Mouse (Mus musculus) hindbrain, embryonic 14.5 days (tissue): Measurements from ENCODE around the gene Fmo2. TPM values are rescaled to one million over a fixed set of nuclear protein-coding genes. Genes with fewer than 3 reads are reported as not detected.

ENCODE experiments used
- ATAC-seq: fragments of 200-750 bp; cut with Nextera tagmentation; 2 replicates; pipeline ENCODE4 v1.8.0; 2017; ENCODE audit warnings: moderate number of reproducible peaks, mild to moderate bottlenecking, moderate TSS enrichment, moderate library complexity; ENCODE audit not compliant: low FRiP score
- DNase-seq: peaks from one replicate; pipeline ENCODE4 v3.0.0-alpha.2; 2015; ENCODE audit warnings: low spot score
- H3K27ac ChIP-seq: fragments of 300-500 bp; sonication (generic); 2 replicates; pipeline ENCODE4 v1.5.1; 2014; ENCODE audit warnings: mild to moderate bottlenecking, moderate library complexity
- H3K27me3 ChIP-seq: fragments of 300-500 bp; sonication (generic); 2 replicates; pipeline ENCODE4 v1.6.1; 2014; ENCODE audit warnings: mild to moderate bottlenecking, low read length, mixed read lengths; ENCODE audit not compliant: control insufficient read depth, insufficient read depth
- H3K36me3 ChIP-seq: fragments of 300-500 bp; sonication (generic); replicated peaks from 2 replicates; pipeline ENCODE4 v1.6.1; 2014; ENCODE audit not compliant: control insufficient read depth, insufficient read depth
- H3K4me1 ChIP-seq: fragments of 300-500 bp; sonication (generic); replicated peaks from 2 replicates; pipeline ENCODE4 v1.6.1; 2014; ENCODE audit warnings: antibody characterized with exemption, low read length, mixed read lengths; ENCODE audit not compliant: control insufficient read depth, insufficient read depth
- H3K4me2 ChIP-seq: fragments of 300-500 bp; sonication (generic); replicated peaks from 2 replicates; pipeline ENCODE4 v1.6.1; 2014; ENCODE audit warnings: mild to moderate bottlenecking, moderate library complexity
- H3K4me3 ChIP-seq: fragments of 300-500 bp; sonication (generic); replicated peaks from 2 replicates; pipeline ENCODE4 v1.5.1; 2014; ENCODE audit warnings: mild to moderate bottlenecking, low read length
- H3K9ac ChIP-seq: fragments of 300-500 bp; sonication (generic); 2 replicates; pipeline ENCODE4 v1.6.1; 2014
- H3K9me3 ChIP-seq: fragments of 300-500 bp; sonication (generic); 2 replicates; pipeline ENCODE4 v1.6.1; 2016; ENCODE audit warnings: low read length; ENCODE audit not compliant: control insufficient read depth
- WGBS: fragments of 180-500 bp; shearing (Covaris S2); extraction: QIAGEN DNeasy Blood & Tissue Kit; methylation state at CpG from one replicate; pipeline ENCODE4 v1.1.7; 2014; 5-methylcytosine and 5-hydroxymethylcytosine counted together
- polyA plus RNA-seq: library from polyadenylated mRNA; unstranded; fragments of >200 nt; fragmentation: Nextera tagmentation; extraction: Ambion mirVana; gene quantifications from 2 replicates; pipeline ENCODE4 v1.2.1, GENCODE M21; 2014

Gene Fmo2
- polyA plus RNA-seq, 1 experiment from 2014 or later, result 0.12 TPM

DNA sequence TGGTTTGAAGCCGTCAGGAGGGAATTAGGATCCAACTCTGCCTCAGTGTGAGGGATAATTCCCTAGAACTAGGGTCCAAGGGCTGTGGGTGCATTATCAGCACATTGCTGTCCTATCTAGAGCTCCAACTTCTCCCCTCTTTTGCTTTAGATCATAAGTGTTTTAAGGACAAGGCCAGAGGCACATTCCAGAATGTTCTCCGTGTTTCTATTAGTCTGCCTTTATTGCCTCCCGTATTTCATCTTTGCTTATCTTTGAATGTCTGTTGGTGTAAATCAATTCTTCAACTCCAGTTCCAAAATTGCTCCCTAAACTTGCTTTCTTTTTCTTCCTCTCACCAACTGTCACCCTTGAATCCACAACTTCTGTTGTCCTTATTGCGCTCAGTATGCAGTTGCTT lies 33.9 kb upstream of the Fmo2 start:
- H3K27me3 ChIP-seq, result no peaks in the 10 kb centered on the region
- 93% methylated on average over 4 of the region's 4 CpGs for WGBS
- DNase-seq, result no peak

DNA sequence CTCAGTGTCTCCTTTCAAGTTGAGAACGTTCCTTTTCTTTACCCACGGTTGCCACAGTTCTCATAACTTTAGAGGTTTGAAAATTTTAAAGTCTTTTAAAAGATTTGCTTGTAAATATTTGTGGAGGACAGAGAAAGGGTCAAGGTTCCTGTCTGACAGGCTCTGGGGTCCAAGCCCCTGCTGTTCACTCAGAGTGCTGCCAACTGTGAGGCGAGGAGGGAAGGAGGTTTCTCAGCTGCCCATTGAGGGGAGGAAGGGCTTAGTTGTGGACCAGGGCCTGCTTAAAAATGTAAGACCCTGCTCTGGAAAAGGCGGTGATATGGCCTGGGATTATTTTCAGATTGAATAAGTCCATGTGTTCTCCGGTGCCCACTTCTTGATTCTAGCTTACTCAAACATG lies 33.4 kb upstream of the Fmo2 start:
- H3K9me3 ChIP-seq, result no peaks in the 10 kb centered on the region
- no peak overlapping the region for H3K4me3 ChIP-seq
- no peak overlapping the region for H3K9ac ChIP-seq
- H3K27me3 ChIP-seq, result no peaks in the 10 kb centered on the region
- ATAC-seq, result no peak
- DNase-seq, result no peak
- H3K4me1 ChIP-seq, result no peaks in the 10 kb centered on the region
- H3K36me3 ChIP-seq, result no peaks in the 10 kb centered on the region
- H3K4me2 ChIP-seq, result no peak overlapping the region
- no peak overlapping the region for H3K27ac ChIP-seq
- WGBS, result 81% methylated on average over 5 of the region's 5 CpGs

More for the DNA sequence above, 33.9 kb upstream of the Fmo2 start:
- no peak overlapping the region for H3K9ac ChIP-seq
- H3K4me2 ChIP-seq, result no peak overlapping the region
- no peaks in the 10 kb centered on the region for H3K4me1 ChIP-seq
- no peaks in the 10 kb centered on the region for H3K9me3 ChIP-seq
- no peak overlapping the region for H3K4me3 ChIP-seq
- no peak for ATAC-seq
- H3K27ac ChIP-seq, result no peak overlapping the region
- no peaks in the 10 kb centered on the region for H3K36me3 ChIP-seq

DNA sequence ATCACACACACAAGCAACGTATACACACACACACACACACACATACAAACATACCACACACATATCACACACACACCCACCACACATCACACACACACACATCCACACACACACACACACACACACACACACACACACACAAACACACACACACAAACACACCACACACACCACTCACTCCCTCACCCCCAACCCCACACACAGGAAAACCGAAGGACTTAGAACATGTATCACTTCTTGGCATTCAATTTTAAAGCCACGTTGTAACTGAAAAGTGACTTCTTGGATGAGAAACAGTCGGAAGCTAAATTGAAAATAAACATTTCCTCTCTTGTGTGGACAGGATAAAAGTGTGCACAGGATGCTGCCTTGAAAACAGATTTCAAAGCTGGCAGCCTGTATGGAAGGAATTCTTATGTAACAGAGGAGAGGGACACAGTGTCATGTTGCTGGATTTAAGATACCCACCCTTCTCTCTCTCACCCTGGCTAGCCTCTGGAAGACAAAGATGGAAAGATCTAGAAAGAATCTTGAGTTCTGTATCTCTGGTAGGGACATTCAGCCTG lies 32.9 kb upstream of the Fmo2 start:
- H3K36me3 ChIP-seq, result no peaks in the 10 kb centered on the region
- no peak overlapping the region for H3K4me3 ChIP-seq
- WGBS, result 86% methylated on average over 4 of the region's 4 CpGs
- H3K9me3 ChIP-seq, result no peaks in the 10 kb centered on the region
- ATAC-seq, result no peak
- H3K27ac ChIP-seq, result no peak overlapping the region
- no peak overlapping the region for H3K4me2 ChIP-seq
- no peak overlapping the region for H3K9ac ChIP-seq
- H3K4me1 ChIP-seq, result no peaks in the 10 kb centered on the region
- H3K27me3 ChIP-seq, result no peaks in the 10 kb centered on the region
- DNase-seq, result no peak

DNA sequence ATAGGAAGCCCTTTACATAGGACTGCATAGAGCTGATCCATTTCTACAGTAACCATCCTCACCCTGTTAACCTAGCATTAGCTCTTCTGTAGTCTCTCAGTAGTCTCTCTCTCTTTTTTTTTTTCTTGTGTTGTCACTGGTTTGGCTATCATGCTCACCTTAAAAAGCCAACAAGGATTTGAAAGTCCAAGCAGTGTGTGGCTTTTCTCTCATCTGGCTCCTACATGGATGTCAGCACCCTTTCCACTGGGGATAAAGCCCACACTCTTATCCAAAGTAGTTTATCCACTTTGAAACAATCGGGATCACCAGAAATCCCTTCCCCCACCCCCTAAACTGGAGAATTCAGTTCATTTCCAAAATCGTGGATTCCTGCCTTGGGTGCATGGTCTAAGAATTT lies 32.1 kb upstream of the Fmo2 start:
- Histone ChIP-seq H3K4me2 (no peak overlapping the region), H3K4me3 (no peak overlapping the region), H3K27ac (no peak overlapping the region), H3K27me3 (no peaks in the 10 kb centered on the region), H3K36me3 (no peaks in the 10 kb centered on the region), H3K9me3 (no peaks in the 10 kb centered on the region), H3K4me1 (no peaks in the 10 kb centered on the region), H3K9ac (no peak overlapping the region)
- 71% methylated on average over 2 of the region's 2 CpGs for WGBS
- DNase-seq (no peak), ATAC-seq (no peak)

DNA sequence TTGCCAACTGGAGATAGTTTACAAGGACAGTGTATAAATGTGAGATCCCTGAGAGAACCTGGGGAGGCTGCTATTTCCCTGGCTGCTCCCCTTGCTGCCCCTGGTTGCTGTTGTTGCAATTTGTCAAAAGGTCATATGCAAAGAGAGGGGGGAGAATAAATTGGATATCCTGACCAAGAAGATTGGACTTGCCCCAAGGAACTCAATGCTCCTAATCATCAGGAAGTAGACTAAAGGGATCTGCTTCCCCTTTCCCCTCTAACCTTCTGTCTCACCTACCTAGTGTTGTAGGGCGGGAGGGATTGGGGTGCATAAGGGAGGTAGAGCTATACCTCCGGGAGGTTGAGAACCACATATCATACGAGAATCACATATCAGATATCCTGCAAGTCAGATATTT lies 30.6 kb upstream of the Fmo2 start:
- no peak overlapping the region for H3K9ac ChIP-seq
- H3K36me3 ChIP-seq, result no peaks in the 10 kb centered on the region
- DNase-seq (no peak), ATAC-seq (no peak)
- H3K9me3 ChIP-seq, result no peaks in the 10 kb centered on the region
- no peak overlapping the region for H3K27ac ChIP-seq
- 89% methylated on average over 3 of the region's 3 CpGs for WGBS
- H3K4me1 ChIP-seq, result no peaks in the 10 kb centered on the region
- no peak overlapping the region for H3K4me2 ChIP-seq
- H3K27me3 ChIP-seq, result no peaks in the 10 kb centered on the region
- no peak overlapping the region for H3K4me3 ChIP-seq

DNA sequence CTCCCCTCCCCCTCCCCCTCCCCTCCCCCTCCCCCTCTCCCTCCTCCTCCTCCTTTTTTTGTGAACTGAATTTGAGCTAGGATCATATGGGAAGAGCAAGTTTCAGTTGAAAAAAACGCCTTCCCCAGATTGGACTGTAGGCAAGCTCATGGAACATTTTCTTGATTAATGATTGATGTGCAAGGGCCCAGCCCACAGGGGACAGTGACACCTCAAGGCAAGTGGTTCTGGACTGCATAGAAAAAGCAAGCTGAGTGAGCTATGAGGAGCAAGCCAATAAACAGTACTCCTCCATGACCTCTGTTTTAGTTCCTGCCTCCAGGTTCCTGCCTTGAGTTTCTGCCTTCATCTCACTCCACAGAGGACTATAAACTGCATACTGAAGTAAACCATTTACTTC lies 26.6 kb upstream of the Fmo2 start:
- Histone ChIP-seq H3K36me3 (no peaks in the 10 kb centered on the region), H3K27ac (no peak overlapping the region), H3K4me3 (no peak overlapping the region), H3K9me3 (no peaks in the 10 kb centered on the region), H3K4me2 (no peak overlapping the region), H3K4me1 (no peaks in the 10 kb centered on the region), H3K27me3 (no peaks in the 10 kb centered on the region), H3K9ac (no peak overlapping the region)
- WGBS, result 60% methylated on average over 1 of the region's 1 CpGs
- DNase-seq (no peak), ATAC-seq (no peak)

DNA sequence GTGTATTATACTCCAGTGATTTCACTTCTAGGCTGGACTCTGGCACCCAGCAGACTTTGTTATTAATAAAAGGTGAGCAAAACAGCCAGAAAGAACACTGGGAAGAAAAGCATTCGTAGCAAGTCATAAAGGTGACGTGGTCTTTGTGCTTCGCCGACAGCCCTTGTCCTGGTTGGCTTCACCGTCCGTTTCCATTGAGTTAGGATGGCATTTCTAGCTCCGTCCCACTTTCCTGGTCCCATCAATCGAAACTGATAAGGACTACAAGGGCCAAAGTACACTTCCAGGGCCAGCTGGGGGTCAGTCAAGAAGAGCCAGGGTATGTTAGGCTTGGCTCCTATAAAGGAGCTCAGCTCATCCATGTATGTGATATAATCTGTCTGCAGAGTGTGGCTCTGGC lies 18.1 kb upstream of the Fmo2 start:
- 79% methylated on average over 8 of the region's 8 CpGs for WGBS

DNA sequence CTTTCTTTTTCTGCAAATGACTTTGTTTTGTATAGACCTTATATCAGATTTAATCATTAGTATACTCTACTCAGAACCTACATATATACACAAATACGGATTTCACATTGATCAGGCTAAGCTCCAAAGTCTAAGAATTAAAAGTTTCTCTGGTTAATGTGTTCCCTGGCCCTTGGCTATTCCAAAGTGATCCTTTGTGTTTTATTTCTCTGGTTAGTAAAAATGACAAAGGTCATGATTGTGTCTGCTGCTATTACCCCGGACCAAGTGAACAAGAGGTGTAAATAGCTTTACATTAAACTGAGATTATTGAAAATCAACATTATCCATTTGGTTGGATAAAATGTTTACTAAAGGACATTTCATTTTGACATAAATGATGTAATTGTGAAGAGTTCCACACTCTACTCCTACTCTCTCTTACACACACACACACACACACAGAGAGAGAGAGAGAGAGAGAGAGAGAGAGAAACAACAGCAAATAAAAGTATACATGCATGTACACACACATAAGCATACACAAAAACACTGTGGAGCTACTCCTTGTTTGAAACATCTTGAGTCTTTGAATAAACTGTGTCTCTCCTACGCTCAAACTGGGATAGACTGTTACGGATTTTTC lies 16.5 kb upstream of the Fmo2 start:
- ATAC-seq, result no peak
- Histone ChIP-seq H3K9ac (no peak overlapping the region), H3K4me3 (no peak overlapping the region), H3K9me3 (no peaks in the 10 kb centered on the region), H3K4me1 (no peaks in the 10 kb centered on the region), H3K27ac (no peak overlapping the region), H3K4me2 (no peak overlapping the region), H3K27me3 (no peaks in the 10 kb centered on the region), H3K36me3 (no peaks in the 10 kb centered on the region)
- no peak for DNase-seq
- WGBS, result 91% methylated on average over 4 of the region's 4 CpGs

More for the DNA sequence above, 18.1 kb upstream of the Fmo2 start:
- Histone ChIP-seq H3K36me3 (no peaks in the 10 kb centered on the region), H3K9ac (no peak overlapping the region), H3K27me3 (no peaks in the 10 kb centered on the region), H3K9me3 (no peaks in the 10 kb centered on the region), H3K4me2 (no peak overlapping the region), H3K4me1 (no peaks in the 10 kb centered on the region), H3K4me3 (no peak overlapping the region), H3K27ac (no peak overlapping the region)
- DNase-seq (no peak), ATAC-seq (no peak)

DNA sequence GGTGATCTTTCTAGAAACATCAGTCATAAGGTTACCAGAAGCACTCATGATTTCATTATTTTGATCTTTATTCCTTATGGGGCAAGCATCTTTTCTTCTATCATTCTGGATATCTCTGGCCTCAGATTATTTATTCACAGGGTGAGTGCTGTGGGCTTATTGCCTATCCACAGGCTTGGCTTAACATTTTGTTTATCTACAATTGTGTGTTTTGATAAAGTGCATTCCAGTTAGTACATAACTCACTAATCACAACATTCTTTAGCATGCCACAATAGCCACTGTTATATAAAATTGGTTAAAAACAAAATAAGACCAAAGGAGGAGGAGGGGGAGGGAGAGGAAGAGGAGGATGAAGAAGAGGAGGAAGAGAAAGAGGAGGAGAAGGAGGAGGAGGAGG lies 13.6 kb upstream of the Fmo2 start:
- no peak overlapping the region for H3K27ac ChIP-seq
- no peak for DNase-seq
- no peak for ATAC-seq
- H3K4me3 ChIP-seq, result no peak overlapping the region
- H3K9me3 ChIP-seq, result no peaks in the 10 kb centered on the region
- H3K9ac ChIP-seq, result no peak overlapping the region
- no peak overlapping the region for H3K4me2 ChIP-seq
- H3K36me3 ChIP-seq, result no peaks in the 10 kb centered on the region
- H3K27me3 ChIP-seq, result no peaks in the 10 kb centered on the region
- no peaks in the 10 kb centered on the region for H3K4me1 ChIP-seq

DNA sequence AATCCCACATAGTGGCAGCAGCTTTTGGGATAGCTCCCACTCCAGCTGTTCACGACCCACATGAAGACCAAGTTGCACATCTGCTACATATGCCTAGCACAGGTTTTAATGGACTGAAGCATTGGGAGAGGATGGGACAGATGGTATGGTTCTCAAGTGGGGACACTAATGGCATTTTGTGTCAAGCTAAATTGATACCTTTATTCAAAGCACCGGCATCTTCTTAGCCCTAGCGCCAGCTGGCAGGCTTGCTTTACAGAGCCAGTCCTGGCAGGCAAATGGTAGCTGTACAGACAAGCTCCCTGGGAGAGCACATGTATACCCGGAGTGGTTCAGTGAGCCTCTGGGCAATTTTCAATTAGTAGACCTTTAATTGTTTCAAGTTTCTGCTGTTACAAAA lies 3.4 kb upstream of the Fmo2 start:
- 57% methylated on average over 4 of the region's 4 CpGs for WGBS
- no peak overlapping the region for H3K4me3 ChIP-seq
- no peaks in the 10 kb centered on the region for H3K36me3 ChIP-seq
- H3K4me2 ChIP-seq, result no peak overlapping the region
- DNase-seq (peak; percentile 48), ATAC-seq (peak; percentile 91)
- no peak overlapping the region for H3K9ac ChIP-seq
- H3K9me3 ChIP-seq, result no peaks in the 10 kb centered on the region
- H3K27ac ChIP-seq, result no peak overlapping the region
- no peaks in the 10 kb centered on the region for H3K27me3 ChIP-seq
- H3K4me1 ChIP-seq, result 0 out of 2 replicates have a peak, but pooled peaks cover 3% of the 10 kb centered on the region
